Mouse (Mus musculus) lung, postnatal 0 days (tissue): ENCODE results near the gene Ufd1. TPM values are rescaled to one million over a fixed set of nuclear protein-coding genes. Genes with fewer than 3 reads are reported as not detected.

Source experiments
- ATAC-seq: fragments of 200-750 bp; cut with Nextera tagmentation; 2 replicates; pipeline ENCODE4 v1.8.0; 2017; ENCODE audit warnings: moderate library complexity
- DNase-seq: peaks from one replicate; pipeline ENCODE4 v3.0.0-alpha.2; 2016; ENCODE audit warnings: low spot score
- H3K27ac ChIP-seq: fragments of 300-500 bp; sonication (generic); 2 replicates; pipeline ENCODE4 v1.5.1; 2014; ENCODE audit warnings: antibody characterized with exemption, mild to moderate bottlenecking, low read length, mixed read lengths
- H3K27me3 ChIP-seq: fragments of 300-500 bp; sonication (generic); replicated peaks from 2 replicates; pipeline ENCODE4 v1.6.1; 2014; ENCODE audit warnings: low read length, mixed read lengths; ENCODE audit not compliant: insufficient read depth
- H3K36me3 ChIP-seq: fragments of 300-500 bp; sonication (generic); 2 replicates; pipeline ENCODE4 v1.6.1; 2014; ENCODE audit warnings: low read length, mixed read lengths; ENCODE audit not compliant: insufficient read depth
- H3K4me1 ChIP-seq: fragments of 300-500 bp; sonication (generic); 2 replicates; pipeline ENCODE4 v1.6.1; 2014; ENCODE audit warnings: antibody characterized with exemption, low read depth, low read length, mixed read lengths; ENCODE audit not compliant: insufficient read depth
- H3K4me2 ChIP-seq: fragments of 300-500 bp; sonication (generic); replicated peaks from 2 replicates; pipeline ENCODE4 v1.6.1; 2014; ENCODE audit warnings: low read depth, mild to moderate bottlenecking, low read length, moderate library complexity, mixed read lengths
- H3K4me3 ChIP-seq: fragments of 300-500 bp; sonication (generic); 2 replicates; pipeline ENCODE4 v1.5.1; 2014; ENCODE audit warnings: low read depth, low read length
- H3K9ac ChIP-seq: fragments of 300-500 bp; sonication (generic); replicated peaks from 2 replicates; pipeline ENCODE4 v1.6.1; 2014; ENCODE audit warnings: low read depth, mild to moderate bottlenecking
- H3K9me3 ChIP-seq: fragments of 300-500 bp; sonication (generic); 2 replicates; pipeline ENCODE4 v1.6.1; 2016; ENCODE audit warnings: low read length, mixed read lengths
- CTCF ChIP-seq: IDR thresholded peaks from 2 replicates; pipeline ENCODE4 v1.5.1; 2016; ENCODE audit warnings: antibody characterized with exemption, mild to moderate bottlenecking
- EP300 ChIP-seq: IDR thresholded peaks from 2 replicates; pipeline ENCODE4 v1.6.1; 2016; ENCODE audit warnings: antibody characterized with exemption, mild to moderate bottlenecking, control low read depth
- WGBS: fragments of 180-500 bp; shearing (Covaris S2); extraction: QIAGEN DNeasy Blood & Tissue Kit; methylation state at CpG from one replicate; pipeline ENCODE4 v1.1.7; 2014; 5-methylcytosine and 5-hydroxymethylcytosine counted together
- polyA plus RNA-seq: library from polyadenylated mRNA; unstranded; fragments of >200 nt; fragmentation: Nextera tagmentation; extraction: Ambion mirVana; gene quantifications from 2 replicates; pipeline ENCODE4 v1.2.1, GENCODE M21; 2015

The Ufd1 gene
- polyA plus RNA-seq, 1 experiment from 2014 or later: 81.7 TPM

- peak; percentile 67 for DNase-seq
These were observed 35.7 kb upstream of the Ufd1 start for GRCm38 (mm10) chr16:18775621-18776555.

DNA sequence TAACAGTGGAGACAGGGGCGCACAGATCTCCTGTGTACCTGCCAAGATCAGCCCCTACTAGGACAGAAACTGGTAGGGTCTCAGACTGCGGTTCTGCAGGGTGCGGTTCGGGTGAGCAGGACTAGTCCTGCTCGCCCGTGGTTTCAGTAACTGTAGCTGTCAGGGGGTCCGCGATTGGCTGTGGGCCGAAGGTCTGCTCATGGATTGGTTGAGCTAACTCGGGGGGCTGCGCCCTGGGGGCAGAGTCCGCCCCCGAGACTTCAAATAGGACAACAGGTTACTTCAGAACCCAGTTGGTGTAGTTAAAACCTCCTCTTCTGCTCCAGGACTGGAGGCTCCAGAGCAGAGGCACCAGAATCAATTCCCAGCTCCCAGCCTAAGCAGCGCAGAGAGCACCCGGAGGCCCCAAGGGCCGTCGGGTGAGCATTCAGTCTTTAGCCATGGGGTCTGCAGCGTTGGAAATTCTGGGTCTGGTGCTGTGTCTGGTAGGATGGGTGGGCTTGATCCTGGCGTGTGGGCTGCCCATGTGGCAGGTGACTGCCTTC is 35.0 kb upstream of the Ufd1 start, which contains the start of gene Cldn5:
TSS of gene Cldn5 (plus strand) at position 292 of the 545 bp plus-strand sequence.
- no peaks in the 10 kb centered on the region for H3K36me3 ChIP-seq
- peak within 1 kb of the TSS; percentile 73 for H3K9ac ChIP-seq
- no peaks in the 10 kb centered on the region for H3K9me3 ChIP-seq
- peak within 1 kb of the TSS; percentile 53 for H3K4me3 ChIP-seq
- 17% methylated on average over 19 of the region's 19 CpGs for WGBS
- peak; percentile 86 for ATAC-seq
- peak within 1 kb of the TSS; percentile 61 for H3K4me2 ChIP-seq
- 0 out of 2 replicates have a peak, but pooled peaks cover 14% of the 10 kb centered on the region for H3K27me3 ChIP-seq
- TF ChIP-seq EP300 (no peak; the same call in 1 of the 2 replicates), CTCF (no peak)
- H3K4me1 ChIP-seq: no peaks in the 10 kb centered on the region
- peak; percentile 75 for DNase-seq
- H3K27ac ChIP-seq: peak within 1 kb of the TSS; percentile 90

More at GRCm38 (mm10) chr16:18775621-18776555, 35.7 kb upstream of the Ufd1 start:
- Histone ChIP-seq H3K4me1 (no peaks in the 10 kb centered on the region), H3K9me3 (no peaks in the 10 kb centered on the region), H3K4me2 (peak overlapping the region; percentile 47), H3K9ac (peak overlapping the region; percentile 73; the same call in 1 of the 2 replicates), H3K27me3 (0 out of 2 replicates have a peak, but pooled peaks cover 14% of the 10 kb centered on the region), H3K36me3 (no peaks in the 10 kb centered on the region), H3K4me3 (peak overlapping the region; percentile 53), H3K27ac (peak overlapping the region; percentile 90)
- TF ChIP-seq CTCF (no peak), EP300 (peak; percentile 91)
- WGBS: 48% methylated on average over 18 of the region's 18 CpGs
- peak; percentile 66 for ATAC-seq

DNA sequence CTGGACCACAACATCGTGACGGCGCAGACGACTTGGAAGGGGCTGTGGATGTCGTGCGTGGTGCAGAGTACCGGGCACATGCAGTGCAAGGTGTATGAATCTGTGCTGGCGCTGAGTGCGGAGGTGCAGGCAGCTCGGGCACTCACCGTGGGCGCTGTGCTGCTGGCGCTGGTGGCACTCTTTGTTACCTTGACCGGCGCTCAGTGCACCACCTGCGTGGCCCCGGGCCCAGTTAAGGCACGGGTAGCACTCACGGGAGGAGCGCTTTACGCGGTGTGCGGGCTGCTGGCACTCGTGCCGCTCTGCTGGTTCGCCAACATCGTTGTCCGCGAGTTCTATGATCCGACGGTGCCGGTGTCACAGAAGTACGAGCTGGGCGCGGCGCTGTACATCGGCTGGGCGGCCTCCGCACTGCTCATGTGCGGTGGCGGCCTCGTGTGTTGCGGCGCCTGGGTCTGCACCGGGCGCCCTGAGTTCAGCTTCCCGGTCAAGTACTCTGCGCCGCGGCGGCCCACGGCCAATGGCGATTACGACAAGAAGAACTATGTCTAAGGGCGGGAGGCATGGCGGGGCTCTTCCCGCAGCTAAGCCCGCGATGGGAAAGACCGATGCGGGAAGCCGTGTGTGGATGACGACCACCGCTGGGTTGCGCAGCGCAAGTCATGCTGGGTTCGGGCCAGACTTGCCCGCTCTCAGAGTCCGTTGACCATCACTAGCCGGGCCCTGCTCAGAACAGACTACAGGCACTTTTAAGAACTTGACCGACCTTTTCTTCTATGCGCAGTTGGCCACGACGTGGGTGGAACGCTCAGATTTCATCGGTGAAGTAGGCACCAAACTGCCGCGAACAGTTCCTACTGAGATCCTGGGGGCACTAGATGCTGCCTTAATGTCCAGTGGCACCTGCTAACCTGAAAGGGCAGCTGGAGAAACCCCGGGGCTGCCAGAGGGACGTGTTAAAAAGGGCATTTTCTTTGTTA is 34.2 kb upstream of the Ufd1 start:
- H3K9me3 ChIP-seq: no peaks in the 10 kb centered on the region

DNA sequence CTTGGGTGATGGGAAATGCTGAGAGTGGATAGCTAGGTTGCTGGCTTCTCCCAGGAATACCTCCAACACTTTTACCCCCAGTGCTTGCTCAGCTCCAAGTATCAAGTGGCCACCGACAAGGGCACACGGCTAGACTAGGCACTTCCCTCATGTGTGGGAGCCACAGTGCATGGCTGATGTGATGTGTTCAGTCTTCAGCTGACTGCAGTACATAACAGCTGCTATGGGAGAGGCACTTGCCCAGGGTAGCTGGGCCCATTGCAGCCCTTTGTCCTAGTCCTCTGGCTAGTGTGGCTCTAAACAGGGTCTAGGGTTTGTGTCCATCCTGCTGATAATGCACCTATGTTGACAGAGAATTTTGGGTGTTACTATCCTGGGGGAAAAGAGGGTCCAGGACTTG is 33.1 kb upstream of the Ufd1 start:
- no peaks in the 10 kb centered on the region for H3K4me1 ChIP-seq
- H3K27me3 ChIP-seq: 0 out of 2 replicates have a peak, but pooled peaks cover 14% of the 10 kb centered on the region
- H3K27ac ChIP-seq: peak overlapping the region; percentile 90
- peak overlapping the region; percentile 53 for H3K4me3 ChIP-seq
- ATAC-seq (no peak), DNase-seq (no peak)
- H3K36me3 ChIP-seq: no peaks in the 10 kb centered on the region
- H3K9me3 ChIP-seq: no peaks in the 10 kb centered on the region
- H3K9ac ChIP-seq: peak overlapping the region; percentile 73
- 41% methylated on average over 2 of the region's 2 CpGs for WGBS
- TF ChIP-seq CTCF: no peak
- no peak for TF ChIP-seq EP300
- H3K4me2 ChIP-seq: peak overlapping the region; percentile 61

More for the DNA sequence above, 34.2 kb upstream of the Ufd1 start:
- peak; percentile 19 for ATAC-seq
- peak overlapping the region; percentile 73 for H3K9ac ChIP-seq
- no peak for DNase-seq
- H3K27me3 ChIP-seq: 0 out of 2 replicates have a peak, but pooled peaks cover 14% of the 10 kb centered on the region
- H3K4me2 ChIP-seq: peak overlapping the region; percentile 61
- 2% methylated on average over 80 of the region's 80 CpGs for WGBS
- TF ChIP-seq CTCF (no peak), EP300 (no peak)
- H3K27ac ChIP-seq: peak overlapping the region; percentile 90
- no peaks in the 10 kb centered on the region for H3K36me3 ChIP-seq
- H3K4me3 ChIP-seq: peak overlapping the region; percentile 53
- no peaks in the 10 kb centered on the region for H3K4me1 ChIP-seq

DNA sequence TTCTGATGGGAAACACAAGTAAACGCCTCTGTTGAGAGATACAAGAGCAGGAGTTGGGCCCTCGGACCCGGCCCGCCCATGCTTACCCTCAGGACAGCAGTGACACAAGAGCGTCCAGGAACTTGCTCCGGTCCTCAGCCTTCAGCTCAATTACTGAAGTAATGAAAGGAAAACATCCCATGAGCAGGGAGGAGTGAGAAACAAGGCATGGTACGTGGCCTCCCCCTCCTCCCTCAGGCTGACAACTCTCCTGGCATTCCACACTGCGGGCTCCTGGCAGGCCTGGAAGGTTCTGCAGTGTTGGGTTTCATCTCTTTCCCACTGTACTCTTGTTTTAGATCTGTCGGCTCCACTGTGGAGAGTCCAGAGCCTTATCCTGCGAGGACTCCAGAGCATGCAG is 29.8 kb upstream of the Ufd1 start:
- no peaks in the 10 kb centered on the region for H3K36me3 ChIP-seq
- no peak overlapping the region for H3K4me3 ChIP-seq
- H3K9ac ChIP-seq: no peak overlapping the region
- WGBS: 84% methylated on average over 9 of the region's 10 CpGs
- no peaks in the 10 kb centered on the region for H3K4me1 ChIP-seq
- 0 out of 2 replicates have a peak, but pooled peaks cover 13% of the 10 kb centered on the region for H3K27me3 ChIP-seq
- no peak overlapping the region for H3K4me2 ChIP-seq
- ATAC-seq (no peak), DNase-seq (no peak)
- TF ChIP-seq EP300 (no peak), CTCF (no peak)
- H3K27ac ChIP-seq: no peak overlapping the region
- no peaks in the 10 kb centered on the region for H3K9me3 ChIP-seq
